Mouse (Mus musculus) erythroblast, embryonic 14.5 days (primary cell): ENCODE results near the gene Hoxb6. TPM values are rescaled to one million over a fixed set of nuclear protein-coding genes. Genes with fewer than 3 reads are reported as not detected.

ENCODE experiments used
- H3K27me3 ChIP-seq: 2 replicates; pipeline ENCODE4 v1.6.1; 2012; ENCODE audit warnings: inconsistent platforms; ENCODE audit not compliant: control insufficient read depth
- H3K36me3 ChIP-seq: 2 replicates; pipeline ENCODE4 v1.6.1; 2012; ENCODE audit warnings: mild to moderate bottlenecking, inconsistent platforms; ENCODE audit not compliant: control insufficient read depth
- H3K4me1 ChIP-seq: 2 replicates; pipeline ENCODE4 v1.6.1; 2012; ENCODE audit warnings: inconsistent platforms; ENCODE audit not compliant: control insufficient read depth
- H3K4me3 ChIP-seq: replicated peaks from 2 replicates; pipeline ENCODE3; 2012; ENCODE audit warnings: moderate library complexity, mild to moderate bottlenecking, inconsistent platforms
- H3K9me3 ChIP-seq: 2 replicates; pipeline ENCODE4 v1.6.1; 2012; ENCODE audit warnings: low read length, inconsistent platforms, mixed read lengths; ENCODE audit not compliant: control insufficient read depth
- GATA1 ChIP-seq: IDR thresholded peaks from 2 replicates; pipeline ENCODE4 v1.6.1; 2012; ENCODE audit warnings: low read length, inconsistent platforms, mixed read lengths
- TAL1 ChIP-seq: IDR thresholded peaks from 3 replicates; pipeline ENCODE4 v1.6.1; 2012; ENCODE audit warnings: low read length, inconsistent platforms, mixed read lengths
- polyA plus RNA-seq: library from polyadenylated mRNA; stranded (reverse); fragments of >175 nt; gene quantifications from 2 replicates; pipeline ENCODE4 v1.2.3, GENCODE M21; 2012

Gene Hoxb6
- polyA plus RNA-seq, 1 experiment, result not detected

DNA sequence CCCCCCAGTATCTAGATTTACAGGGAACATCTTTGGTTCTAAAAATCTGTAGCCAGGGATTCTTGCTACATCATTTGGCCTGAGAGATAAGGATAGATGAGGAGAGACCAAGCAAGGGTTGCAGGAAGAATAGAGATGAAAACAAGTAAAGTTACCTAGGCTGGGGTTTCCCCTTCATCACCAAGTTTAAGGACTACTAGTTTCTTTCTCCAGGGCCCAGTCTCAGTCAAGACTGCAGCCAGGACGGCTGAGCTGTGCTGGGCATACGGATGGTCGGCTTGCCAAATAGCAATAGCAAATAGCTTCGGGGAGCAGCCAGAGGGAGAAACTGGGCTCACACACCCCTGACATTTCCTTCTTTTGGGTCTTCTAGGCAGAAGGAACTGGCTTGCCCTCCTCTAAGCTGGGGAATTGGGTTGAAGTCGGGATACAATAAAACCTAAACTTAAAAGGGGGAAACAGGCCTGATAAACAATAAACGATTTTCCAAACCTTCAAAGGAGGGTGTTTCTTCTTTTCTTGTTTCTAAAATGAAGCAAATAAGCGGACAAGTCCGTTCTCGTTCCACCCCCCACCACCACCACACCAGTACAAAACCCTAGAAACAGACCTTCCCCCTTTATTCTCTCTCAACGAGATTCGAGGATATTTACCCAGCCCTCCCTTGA is 5.8 kb downstream of the Hoxb6 start:
- TF ChIP-seq GATA1, result no peak
- no peak for TF ChIP-seq TAL1
- Histone ChIP-seq H3K4me1 (no peaks in the 10 kb centered on the region), H3K4me3 (no peak overlapping the region), H3K27me3 (peaks cover 100% of the 10 kb centered on the region), H3K9me3 (no peaks in the 10 kb centered on the region), H3K36me3 (no peaks in the 10 kb centered on the region)

DNA sequence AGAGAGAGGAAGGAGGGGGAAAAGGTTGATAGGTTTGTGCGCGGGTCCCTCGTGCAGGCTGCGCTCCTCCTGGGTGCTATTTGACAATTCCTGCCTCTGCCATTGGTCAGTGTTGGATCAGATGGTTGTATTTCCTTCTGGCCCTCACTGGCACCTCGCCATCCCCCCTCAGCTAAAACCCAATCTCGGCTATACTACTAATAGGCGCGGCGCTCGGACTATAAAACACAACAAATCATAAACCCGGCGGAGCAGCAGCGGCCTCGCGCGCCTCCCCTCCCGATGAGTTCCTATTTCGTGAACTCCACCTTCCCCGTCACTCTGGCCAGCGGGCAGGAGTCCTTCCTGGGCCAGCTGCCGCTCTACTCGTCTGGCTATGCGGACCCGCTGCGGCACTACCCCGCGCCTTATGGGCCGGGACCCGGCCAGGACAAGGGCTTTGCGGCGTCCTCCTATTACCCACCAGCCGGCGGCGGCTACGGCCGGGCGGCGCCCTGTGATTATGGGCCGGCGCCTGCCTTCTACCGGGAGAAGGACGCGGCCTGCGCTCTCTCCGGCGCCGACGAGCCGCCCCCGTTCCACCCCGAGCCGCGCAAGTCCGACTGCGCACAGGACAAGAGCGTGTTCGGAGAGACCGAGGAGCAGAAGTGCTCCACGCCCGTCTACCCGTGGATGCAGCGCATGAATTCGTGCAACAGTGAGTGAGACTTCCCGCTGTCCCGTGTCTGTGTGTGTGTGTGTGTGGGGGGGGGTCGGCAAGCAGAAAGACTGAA is 6.8 kb downstream of the Hoxb6 start:
- no peak overlapping the region for H3K4me3 ChIP-seq
- peaks cover 100% of the 10 kb centered on the region for H3K27me3 ChIP-seq
- no peaks in the 10 kb centered on the region for H3K9me3 ChIP-seq
- H3K4me1 ChIP-seq, result no peaks in the 10 kb centered on the region
- H3K36me3 ChIP-seq, result no peaks in the 10 kb centered on the region
- TF ChIP-seq GATA1, result no peak

- no peak overlapping the region for H3K4me3 ChIP-seq
- no peaks in the 10 kb centered on the region for H3K9me3 ChIP-seq
- H3K4me1 ChIP-seq, result no peaks in the 10 kb centered on the region
- TF ChIP-seq GATA1, result no peak
- H3K27me3 ChIP-seq, result peaks cover 100% of the 10 kb centered on the region
- H3K36me3 ChIP-seq, result no peaks in the 10 kb centered on the region
These were observed 7.5 kb downstream of the Hoxb6 start for GRCm38 (mm10) chr11:96299781-96300180.

GRCm38 (mm10) chr11:96300354-96301063 is 8.2 kb downstream of the Hoxb6 start:
- peaks cover 100% of the 10 kb centered on the region for H3K27me3 ChIP-seq
- no peaks in the 10 kb centered on the region for H3K4me1 ChIP-seq
- H3K4me3 ChIP-seq, result no peak overlapping the region
- no peaks in the 10 kb centered on the region for H3K9me3 ChIP-seq
- no peak for TF ChIP-seq GATA1
- TF ChIP-seq TAL1, result no peak
- no peaks in the 10 kb centered on the region for H3K36me3 ChIP-seq

DNA sequence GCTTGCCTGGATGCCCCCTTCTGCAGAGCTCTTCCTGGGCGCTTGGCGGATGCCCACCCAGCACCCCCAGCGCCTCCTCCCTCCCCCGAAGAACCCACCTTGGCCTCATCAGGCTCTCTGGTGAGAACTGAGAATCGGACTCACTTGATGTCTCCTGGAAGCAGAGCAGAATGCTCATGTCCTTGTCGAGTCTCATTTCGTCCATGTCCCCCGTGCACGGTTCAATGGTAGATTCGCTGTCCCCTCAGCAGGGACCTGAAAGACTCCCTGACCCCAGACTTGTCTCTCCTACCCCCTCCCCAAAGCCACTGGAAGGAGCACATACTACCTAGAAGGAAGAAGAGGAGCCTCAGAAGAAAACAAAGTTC is 8.8 kb downstream of the Hoxb6 start:
- Histone ChIP-seq H3K36me3 (no peaks in the 10 kb centered on the region), H3K9me3 (no peaks in the 10 kb centered on the region), H3K4me1 (no peaks in the 10 kb centered on the region), H3K4me3 (no peak overlapping the region), H3K27me3 (peaks cover 100% of the 10 kb centered on the region)
- TF ChIP-seq GATA1 (no peak), TAL1 (no peak)

- no peak for TF ChIP-seq GATA1
- no peak for TF ChIP-seq TAL1
- no peak overlapping the region for H3K4me3 ChIP-seq
- no peaks in the 10 kb centered on the region for H3K9me3 ChIP-seq
- no peaks in the 10 kb centered on the region for H3K36me3 ChIP-seq
- H3K27me3 ChIP-seq, result peaks cover 100% of the 10 kb centered on the region
- H3K4me1 ChIP-seq, result no peaks in the 10 kb centered on the region
These were observed 9.6 kb downstream of the Hoxb6 start for GRCm38 (mm10) chr11:96301837-96302236.

- H3K9me3 ChIP-seq, result no peaks in the 10 kb centered on the region
- H3K36me3 ChIP-seq, result no peaks in the 10 kb centered on the region
- peaks cover 100% of the 10 kb centered on the region for H3K27me3 ChIP-seq
- H3K4me1 ChIP-seq, result no peaks in the 10 kb centered on the region
- no peak overlapping the region for H3K4me3 ChIP-seq
- TF ChIP-seq GATA1 (no peak), TAL1 (no peak)
These were observed 10.3 kb downstream of the Hoxb6 start for GRCm38 (mm10) chr11:96302381-96303150.

GRCm38 (mm10) chr11:96303151-96304099 is 11.1 kb downstream of the Hoxb6 start, which contains the start of gene Hoxb5:
Hoxb5 (plus strand) TSS chr11:96303336.
- H3K4me1 ChIP-seq, result no peaks in the 10 kb centered on the region
- no peaks in the 10 kb centered on the region for H3K36me3 ChIP-seq
- peaks cover 100% of the 10 kb centered on the region for H3K27me3 ChIP-seq
- H3K9me3 ChIP-seq, result no peaks in the 10 kb centered on the region
- TF ChIP-seq GATA1 (no peak), TAL1 (no peak)
- H3K4me3 ChIP-seq, result no peak within 1 kb of the TSS
